12 mouse cellular contexts compared by ENCODE assay signal in the genomic region with DNA sequence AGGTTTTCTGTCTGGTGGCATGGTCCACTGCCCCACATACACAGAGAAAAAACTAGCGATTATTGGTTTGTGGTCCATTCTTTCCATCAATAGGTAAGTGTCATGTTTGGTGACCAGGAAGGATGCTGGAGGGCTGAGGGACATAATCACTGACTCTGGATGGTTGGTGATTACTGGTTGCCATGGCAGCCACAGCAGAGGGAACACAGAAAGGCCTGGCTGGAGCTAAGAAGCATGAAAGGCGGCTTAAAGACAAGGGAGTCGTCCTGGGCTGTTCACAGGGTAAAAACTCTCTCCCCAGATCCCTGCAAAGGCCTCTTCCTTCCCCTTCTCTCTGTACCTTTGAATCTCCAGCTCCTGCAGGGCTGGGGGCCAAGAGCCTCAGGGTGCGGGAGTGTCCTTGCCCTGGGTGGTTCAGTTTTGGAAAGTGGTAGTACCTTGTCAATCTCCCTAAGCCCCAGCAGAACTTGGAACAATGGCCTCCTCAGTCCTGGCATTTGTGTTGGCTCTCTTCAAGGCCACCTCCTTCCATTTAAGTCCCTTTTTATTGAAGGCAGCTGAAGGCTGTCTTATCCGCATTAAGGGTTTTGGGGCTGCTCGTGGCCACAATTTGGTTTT. TPM values are rescaled to one million over a fixed set of nuclear protein-coding genes. Genes with fewer than 3 reads are reported as not detected.
DNase-seq lines count a peak whose midpoint lies in the region; ATAC-seq lines count a peak whose summit lies in the region.
"Had no signal": no experiment of that assay in that cellular context is flagged by ENCODE, and none has a peak within 500 bp of the region (broad histone marks: within the 10 kb centered on the region; RNA-seq: fewer than 3 reads in every experiment).

No protein-coding gene starts in this region.

- no peak overlapping the region for H3K4me3 ChIP-seq in forebrain, embryonic 15.5 days
- H3K4me3 ChIP-seq in midbrain, embryonic 10.5 days = no peak overlapping the region
- H3K4me3 ChIP-seq in neural tube, embryonic 15.5 days (replicated peaks) = no peak overlapping the region
- H3K4me3 ChIP-seq: kidney, embryonic 15.5 days; lung, embryonic 15.5 days had no signal

- H3K9ac ChIP-seq in forebrain, embryonic 15.5 days (replicated peaks) = no peak overlapping the region
- H3K9ac ChIP-seq in neural tube, embryonic 15.5 days (replicated peaks) = no peak overlapping the region
- H3K9ac ChIP-seq: kidney, embryonic 15.5 days; lung, embryonic 15.5 days had no signal

- H3K4me1 ChIP-seq in forebrain, embryonic 15.5 days = peaks cover 7% of the 10 kb centered on the region
- peaks cover 18% of the 10 kb centered on the region for H3K4me1 ChIP-seq in midbrain, embryonic 10.5 days
- H3K4me1 ChIP-seq in neural tube, embryonic 15.5 days = peaks cover 9% of the 10 kb centered on the region
- H3K4me1 ChIP-seq: lung, embryonic 15.5 days had no signal

- WGBS in forebrain, embryonic 15.5 days = 16% methylated on average over 6 of the region's 6 CpGs
- 26% methylated on average over 6 of the region's 6 CpGs for WGBS in midbrain, embryonic 10.5 days
- 45% methylated on average over 6 of the region's 6 CpGs for WGBS in neural tube, embryonic 15.5 days

- peak; percentile 21 for DNase-seq in adrenal gland, adult 8-10 months
- DNase-seq in adrenal gland, postnatal 4 days (ENCODE audit: low spot score in 2 of 2) = no peak
- peak; percentile 73 for DNase-seq in midbrain, embryonic 10.5 days (ENCODE audit: low spot score)
- DNase-seq in ovary, postnatal 14 days (ENCODE audit: low spot score) = no peak
- no peak for DNase-seq in urinary bladder, adult 2 months (ENCODE audit: low spot score)
- DNase-seq: cerebellum, postnatal 14 days; right cerebral cortex, adult 18-20 months had no signal

- H3K9me3 ChIP-seq in forebrain, embryonic 15.5 days = no peaks in the 10 kb centered on the region
- no peaks in the 10 kb centered on the region for H3K9me3 ChIP-seq in midbrain, embryonic 10.5 days (replicated peaks)
- no peaks in the 10 kb centered on the region for H3K9me3 ChIP-seq in neural tube, embryonic 15.5 days (replicated peaks)
- H3K9me3 ChIP-seq: kidney, embryonic 15.5 days; lung, embryonic 15.5 days had no signal

- H3K27ac ChIP-seq in forebrain, embryonic 15.5 days (replicated peaks) = 0 out of 2 replicates have a peak overlapping the region, but pooled peaks have one; percentile 32
- peak overlapping the region; percentile 82 for H3K27ac ChIP-seq in midbrain, embryonic 10.5 days (replicated peaks)
- H3K27ac ChIP-seq in neural tube, embryonic 15.5 days (replicated peaks) = no peak overlapping the region
- H3K27ac ChIP-seq: kidney, embryonic 15.5 days; lung, embryonic 15.5 days had no signal

- no peaks in the 10 kb centered on the region for H3K36me3 ChIP-seq in forebrain, embryonic 15.5 days
- H3K36me3 ChIP-seq in midbrain, embryonic 10.5 days = no peaks in the 10 kb centered on the region
- H3K36me3 ChIP-seq in neural tube, embryonic 15.5 days = no peaks in the 10 kb centered on the region
- H3K36me3 ChIP-seq: kidney, embryonic 15.5 days; lung, embryonic 15.5 days had no signal

- peak; percentile 63; the same call in 1 of the 2 replicates for ATAC-seq in forebrain, embryonic 15.5 days (replicated peaks)
- ATAC-seq in neural tube, embryonic 15.5 days (ENCODE audit: low FRiP score) = peak; percentile 63; the same call in 1 of the 2 replicates
- no peak for ATAC-seq in activated CD4-positive, CD25-positive, alpha-beta regulatory T cell, adult 4 months

- no peak overlapping the region for H3K4me2 ChIP-seq in forebrain, embryonic 15.5 days (replicated peaks)
- H3K4me2 ChIP-seq in neural tube, embryonic 15.5 days = no peak overlapping the region
- H3K4me2 ChIP-seq: kidney, embryonic 15.5 days; lung, embryonic 15.5 days had no signal

- H3K27me3 ChIP-seq in forebrain, embryonic 15.5 days = no peaks in the 10 kb centered on the region
- no peaks in the 10 kb centered on the region for H3K27me3 ChIP-seq in midbrain, embryonic 10.5 days (ENCODE audit: low read depth, poor library complexity, severe bottlenecking)
- no peaks in the 10 kb centered on the region for H3K27me3 ChIP-seq in neural tube, embryonic 15.5 days (replicated peaks)
- H3K27me3 ChIP-seq: kidney, embryonic 15.5 days; lung, embryonic 15.5 days had no signal

RNA-seq across cellular contexts. Expression of gene Nsun7, which starts 15.5 kb away (rescaled TPM):
- 1 to 10 TPM in 2 of 4 experiments, under 1 TPM in 2; 0.35 to 1.3 (median 0.93) TPM for total RNA-seq in adrenal gland, adult 8-10 months (2022)
- total RNA-seq in adrenal gland, postnatal 4 days (2021) = 1 to 10 TPM in 1 of 2 experiments, under 1 TPM in 1; 0.99 to 1.1 TPM
- polyA plus RNA-seq in forebrain, embryonic 15.5 days (2015; fragmentation: Nextera tagmentation; extraction: Ambion mirVana) = 2.2 and 3.0 TPM in 2 replicates
- 0.26 and 0.57 TPM in 2 replicates for polyA plus RNA-seq in midbrain, embryonic 10.5 days (2016; fragmentation: Nextera tagmentation; extraction: Ambion mirVana)
- polyA plus RNA-seq in neural tube, embryonic 15.5 days (2015; fragmentation: Nextera tagmentation; extraction: Ambion mirVana) = 2.5 and 2.9 TPM in 2 replicates
- polyA plus RNA-seq in activated CD4-positive, CD25-positive, alpha-beta regulatory T cell, adult 4 months (2017; shearing (Covaris generic)) = under 1 TPM; 0.17 to 0.65 TPM
- polyA plus RNA-seq in urinary bladder, adult 2 months (2012; rRNA removed) = 0.44 and 0.51 TPM in 2 replicates

Comparison
In these comparisons a context has a peak if more than half of its experiments do, and no peak if none do; other contexts are left out.
1. DNase-seq: peak in adrenal gland, adult 8-10 months (single experiment) and midbrain, embryonic 10.5 days (single experiment); none in adrenal gland, postnatal 4 days (0 of 2), ovary, postnatal 14 days (single experiment) and urinary bladder, adult 2 months (single experiment).